9 mouse cellular contexts compared by ENCODE assay signal in the genomic region with DNA sequence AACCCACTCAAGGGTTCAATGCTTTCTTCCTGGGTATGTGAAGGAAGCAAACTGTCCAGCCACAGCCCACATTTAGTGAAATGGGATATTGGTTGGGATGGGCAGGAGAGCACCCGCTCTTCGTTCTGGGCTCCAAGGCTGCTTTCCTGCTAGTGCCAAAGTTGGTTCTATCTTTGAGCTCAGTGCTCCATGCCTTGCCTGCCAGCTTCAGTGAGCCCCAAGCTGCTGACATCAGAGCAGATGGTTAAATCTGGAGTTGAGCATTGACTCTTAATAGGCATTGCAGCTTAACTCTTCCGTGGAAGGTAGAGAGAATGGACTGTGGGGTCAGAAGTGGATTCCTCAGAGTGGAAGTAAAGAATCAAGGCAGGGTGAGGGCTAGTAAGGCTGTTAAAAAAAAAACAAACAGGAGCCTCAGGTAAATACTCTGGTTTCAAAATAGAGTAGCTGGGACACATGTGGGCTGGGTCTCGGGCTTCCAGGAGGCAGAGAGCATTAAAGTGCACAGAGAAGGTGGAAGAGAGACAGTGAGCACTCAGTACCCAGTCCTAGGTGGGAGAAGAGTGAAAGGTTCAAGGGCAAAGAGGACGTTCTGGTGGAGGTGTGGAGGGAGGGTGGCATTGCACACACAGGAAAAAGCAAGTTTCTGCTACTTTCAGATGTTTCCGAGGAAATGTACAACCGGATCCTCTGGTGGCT. TPM values are rescaled to one million over a fixed set of nuclear protein-coding genes. Genes with fewer than 3 reads are reported as not detected.
DNase-seq lines count a peak whose midpoint lies in the region; ATAC-seq lines count a peak whose summit lies in the region.
"Had no signal": no experiment of that assay in that cellular context is flagged by ENCODE, and none has a peak within 500 bp of the region (broad histone marks: within the 10 kb centered on the region; RNA-seq: fewer than 3 reads in every experiment).

Sept4 (plus strand) TSS at position 649 of the 699 bp plus-strand sequence.

- H3K27me3 ChIP-seq in kidney, embryonic 14.5 days (ENCODE audit: control insufficient read depth, insufficient read depth, low read length): no peaks in the 10 kb centered on the region
- H3K27me3 ChIP-seq in heart, embryonic 12.5 days (replicated peaks): no peaks in the 10 kb centered on the region
- H3K27me3 ChIP-seq in neural tube, embryonic 15.5 days (replicated peaks): no peaks in the 10 kb centered on the region

- no peaks in the 10 kb centered on the region for H3K9me3 ChIP-seq in kidney, embryonic 14.5 days (ENCODE audit: control insufficient read depth, low read length)
- H3K9me3 ChIP-seq in heart, embryonic 12.5 days (replicated peaks): no peaks in the 10 kb centered on the region
- no peaks in the 10 kb centered on the region for H3K9me3 ChIP-seq in neural tube, embryonic 15.5 days (replicated peaks)
- H3K9me3 ChIP-seq: G1E had no signal

- H3K4me1 ChIP-seq in kidney, embryonic 14.5 days (ENCODE audit: control insufficient read depth, insufficient read depth, low read length): peaks cover 11% of the 10 kb centered on the region
- peaks cover 29% of the 10 kb centered on the region for H3K4me1 ChIP-seq in heart, embryonic 12.5 days (replicated peaks)
- no peaks in the 10 kb centered on the region for H3K4me1 ChIP-seq in neural tube, embryonic 15.5 days

- H3K4me2 ChIP-seq in kidney, embryonic 14.5 days (replicated peaks; ENCODE audit: low read depth, low read length): no peak within 1 kb of the TSS
- no peak within 1 kb of the TSS for H3K4me2 ChIP-seq in heart, embryonic 12.5 days
- H3K4me2 ChIP-seq in neural tube, embryonic 15.5 days: no peak within 1 kb of the TSS

- no peak within 1 kb of the TSS for H3K27ac ChIP-seq in kidney, embryonic 14.5 days (ENCODE audit: low read depth, low read length)
- H3K27ac ChIP-seq in heart, embryonic 12.5 days (ENCODE audit: poor library complexity, severe bottlenecking): no peak within 1 kb of the TSS
- H3K27ac ChIP-seq in neural tube, embryonic 15.5 days (replicated peaks): no peak within 1 kb of the TSS

- H3K36me3 ChIP-seq in kidney, embryonic 14.5 days (ENCODE audit: control insufficient read depth, insufficient read depth, low read length): no peaks in the 10 kb centered on the region
- no peaks in the 10 kb centered on the region for H3K36me3 ChIP-seq in heart, embryonic 12.5 days
- no peaks in the 10 kb centered on the region for H3K36me3 ChIP-seq in neural tube, embryonic 15.5 days
- H3K36me3 ChIP-seq: G1E had no signal

- no peak within 1 kb of the TSS for H3K4me3 ChIP-seq in kidney, embryonic 14.5 days (ENCODE audit: low read length)
- no peak within 1 kb of the TSS for H3K4me3 ChIP-seq in heart, embryonic 12.5 days
- H3K4me3 ChIP-seq in neural tube, embryonic 15.5 days (replicated peaks): no peak within 1 kb of the TSS

- WGBS in kidney, embryonic 14.5 days: 82% methylated on average over 7 of the region's 7 CpGs
- 70% methylated on average over 7 of the region's 7 CpGs for WGBS in heart, embryonic 12.5 days
- 79% methylated on average over 7 of the region's 7 CpGs for WGBS in neural tube, embryonic 15.5 days

- DNase-seq in kidney, adult 11 months: no peak
- DNase-seq in adrenal gland, postnatal 36 days: no peak
- DNase-seq in layer of hippocampus, postnatal 36 days: no peak
- DNase-seq in cerebellum, postnatal 36 days: no peak
- no peak for DNase-seq in cerebellum, adult 9-11 months

- ATAC-seq in kidney, embryonic 14.5 days (ENCODE audit: low FRiP score, low TSS enrichment): no peak
- ATAC-seq in heart, embryonic 12.5 days (ENCODE audit: insufficient number of reproducible peaks, low FRiP score): no peak
- ATAC-seq in neural tube, embryonic 15.5 days (ENCODE audit: low FRiP score): no peak

- no peak within 1 kb of the TSS for H3K9ac ChIP-seq in kidney, embryonic 14.5 days (ENCODE audit: low read depth, low read length)
- H3K9ac ChIP-seq in heart, embryonic 12.5 days: no peak within 1 kb of the TSS
- no peak within 1 kb of the TSS for H3K9ac ChIP-seq in neural tube, embryonic 15.5 days (replicated peaks)

RNA-seq across cellular contexts. Expression of gene Sept4, which starts in this region (rescaled TPM):
- 35.6 and 37.9 TPM in 2 replicates for polyA plus RNA-seq in kidney, embryonic 14.5 days (2014; fragmentation: Nextera tagmentation; extraction: Ambion mirVana)
- total RNA-seq in adrenal gland, postnatal 36 days (2021): 10 to 100 TPM; 33.2 to 41.3 TPM
- 10.5 and 11.6 TPM in 2 replicates for polyA plus RNA-seq in heart, embryonic 12.5 days (2016; fragmentation: Nextera tagmentation; extraction: Ambion mirVana)
- total RNA-seq in layer of hippocampus, postnatal 36 days (2021): 100 to 1,000 TPM; 158 to 178 TPM
- polyA plus RNA-seq in neural tube, embryonic 15.5 days (2015; fragmentation: Nextera tagmentation; extraction: Ambion mirVana): 34.6 and 38.3 TPM in 2 replicates
